Mouse (Mus musculus) small intestine, adult 10 weeks (tissue): Measurements from ENCODE around the gene Rundc3a. TPM values are rescaled to one million over a fixed set of nuclear protein-coding genes. Genes with fewer than 3 reads are reported as not detected.

Experiments used
- polyA plus RNA-seq: library from polyadenylated mRNA; stranded (reverse); fragments of 350-450 nt; fragmentation: Illumina TruSeq; extraction: RNeasy Lipid Tissue Mini Kit (QIAGEN cat#74804); gene quantifications from one replicate; pipeline ENCODE4 v1.2.3, GENCODE M21; 2014; ENCODE audit warnings: low replicate concordance

The Rundc3a gene
- not detected for polyA plus RNA-seq

DNA sequence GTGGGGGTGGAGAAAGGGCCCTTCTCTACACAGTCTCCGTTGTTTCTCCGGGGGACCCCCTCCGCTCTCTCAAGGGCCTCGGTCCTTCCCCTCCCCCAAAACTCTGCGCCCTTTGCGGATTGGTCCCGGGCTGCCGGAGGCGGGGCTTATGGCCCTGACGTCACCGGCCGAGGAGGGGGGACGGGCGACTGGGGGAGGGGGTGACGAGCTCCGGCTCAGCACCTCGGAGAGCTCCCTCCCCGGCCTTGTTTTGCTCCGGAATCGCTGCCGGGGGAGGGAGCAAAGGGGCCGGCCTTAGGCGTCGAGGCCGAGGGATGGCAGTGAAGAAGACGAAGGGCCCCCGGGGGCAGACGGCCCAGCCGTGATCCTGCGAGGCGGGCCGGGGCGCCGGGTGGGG, at the start of gene Rundc3a:
Gene Rundc3a, plus strand, starts transcription at position 166 of the 397 bp plus-strand sequence.

DNA sequence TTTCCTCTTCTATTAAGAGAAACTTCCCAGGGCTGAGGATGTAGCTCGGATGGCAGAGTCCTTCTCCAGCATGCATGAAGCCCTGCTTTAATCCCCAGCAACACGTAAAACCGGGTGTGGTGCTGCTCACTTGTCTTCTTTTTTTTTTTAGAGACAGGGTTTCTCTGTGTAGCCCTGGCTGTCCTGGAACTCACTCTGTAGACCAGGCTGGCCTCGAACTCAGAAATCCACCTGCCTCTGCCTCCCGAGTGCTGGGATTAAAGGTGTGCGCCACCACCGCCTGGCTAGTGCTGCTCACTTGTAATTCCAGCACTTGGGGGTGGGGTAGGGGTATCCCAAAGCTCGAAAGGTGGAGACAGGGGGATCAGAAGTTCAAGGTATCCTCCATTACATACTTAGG, 27.1 kb upstream of the Rundc3a start, which contains the start of gene Slc4a1:
Gene Slc4a1, minus strand, starts transcription at position 101 of the 400 bp plus-strand sequence.

DNA sequence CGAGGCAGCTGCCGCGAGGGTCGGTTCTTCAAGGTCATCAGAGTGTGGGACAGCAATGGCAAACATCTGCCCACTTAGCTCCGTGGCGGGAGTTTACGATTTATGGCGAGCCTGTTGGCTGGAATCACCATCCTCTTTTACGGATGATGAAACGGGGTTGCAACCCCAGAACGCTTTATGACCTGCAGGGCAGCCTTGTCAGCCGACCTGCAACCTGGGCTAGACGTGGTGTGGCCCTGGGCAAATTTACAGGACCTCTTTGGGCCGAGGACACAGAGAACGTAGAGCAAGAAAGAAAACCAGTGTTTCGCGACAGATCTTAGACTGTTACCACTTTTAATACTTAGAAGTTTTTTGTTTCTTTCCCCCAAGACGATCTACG, 14.6 kb downstream of the Rundc3a start, which contains the start of gene Slc25a39:
Gene Slc25a39, minus strand, starts transcription at position 113 of the 382 bp plus-strand sequence.

DNA sequence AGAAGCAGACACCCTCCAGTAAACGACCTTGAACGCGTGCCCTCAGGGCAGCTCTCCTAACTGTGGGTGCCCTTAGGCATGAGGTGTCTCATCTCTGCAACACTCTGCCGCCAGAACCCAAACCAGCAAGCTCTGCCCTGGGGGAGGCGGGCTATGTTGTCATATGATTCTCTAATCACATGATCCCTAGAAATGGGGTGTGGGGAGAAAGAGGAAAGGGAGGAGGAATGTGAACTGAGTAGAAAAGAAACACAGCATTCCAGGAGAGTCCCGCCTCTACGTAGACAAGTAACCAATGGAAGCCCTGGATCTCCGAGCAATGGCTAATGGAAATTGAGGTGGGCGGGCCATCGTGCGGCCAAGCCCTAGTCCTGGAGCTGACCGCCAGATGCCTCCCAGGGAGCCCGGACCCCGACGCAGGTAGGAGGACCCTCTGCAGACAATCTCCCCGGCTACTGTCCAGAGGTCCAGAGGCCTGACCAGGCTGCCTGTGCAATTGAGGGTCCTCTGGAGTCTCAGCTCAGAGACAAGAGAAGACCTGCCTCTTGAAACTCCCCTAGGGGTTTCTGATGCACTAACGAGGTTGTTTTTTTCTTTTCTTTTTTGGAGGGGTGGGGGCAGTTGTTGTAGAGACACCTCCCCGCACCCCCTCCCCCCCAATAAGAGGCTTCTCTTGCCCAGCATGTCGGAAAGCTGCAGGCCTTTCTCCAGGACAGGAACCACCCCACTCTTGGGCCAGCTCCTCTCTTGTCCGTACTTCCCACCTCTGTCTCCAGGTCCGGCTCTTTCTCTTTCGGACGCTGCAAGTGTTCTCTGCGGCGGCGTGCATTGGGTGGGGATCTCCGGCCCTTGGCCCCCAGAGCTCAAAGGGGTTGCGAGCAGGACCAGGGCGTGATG, 37.2 kb downstream of the Rundc3a start, which contains the start of gene Grn:
Gene Grn, plus strand, starts transcription at position 195 of the 897 bp plus-strand sequence.

DNA sequence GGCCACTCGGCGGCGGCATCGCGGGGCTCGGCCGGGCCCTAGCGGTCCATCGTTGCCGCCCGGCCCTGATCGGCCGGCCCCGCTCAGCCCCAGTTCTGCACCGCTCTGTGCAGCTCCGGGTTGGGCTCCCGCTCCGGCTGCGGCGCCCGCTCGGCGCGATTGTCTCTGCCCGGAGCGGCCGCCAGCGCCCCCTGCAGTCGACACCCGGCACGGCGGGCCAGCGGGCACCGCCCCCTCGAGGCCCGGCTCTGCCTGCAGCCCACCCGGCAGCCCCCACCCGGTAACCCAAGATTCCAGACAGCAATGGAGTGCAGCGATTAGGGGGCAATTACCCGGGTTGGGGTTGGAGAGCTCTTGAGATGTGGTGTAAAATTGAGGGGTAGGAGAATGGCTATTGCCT, 54.3 kb downstream of the Rundc3a start, which contains the start of gene Fam171a2:
Gene Fam171a2, minus strand, starts transcription at position 186 of the 400 bp plus-strand sequence.

Other genes with a start within 250 kb of the Rundc3a start
- gene Nags, start 247.9 kb upstream of the Rundc3a start, polyA plus RNA-seq: 0.26 TPM
- 2.4 TPM for gene Tmem101, start 237.0 kb upstream of the Rundc3a start, polyA plus RNA-seq
- 50.0 TPM for gene Lsm12, start 208.1 kb upstream of the Rundc3a start, polyA plus RNA-seq
- 1.1 TPM for gene G6pc3, start 203.8 kb upstream of the Rundc3a start, polyA plus RNA-seq
- 1.2 TPM for gene Hdac5, start 163.2 kb upstream of the Rundc3a start, polyA plus RNA-seq
- not detected for gene BC030867, start 144.5 kb upstream of the Rundc3a start, polyA plus RNA-seq
- gene Asb16, start 124.7 kb upstream of the Rundc3a start, polyA plus RNA-seq: not detected
- 6.1 TPM for gene Tmub2, start 108.5 kb upstream of the Rundc3a start, polyA plus RNA-seq
- 5.4 TPM for gene Atxn7l3, start 96.8 kb upstream of the Rundc3a start, polyA plus RNA-seq
- 22.9 TPM for gene Ubtf, start 73.7 kb upstream of the Rundc3a start, polyA plus RNA-seq
- gene Slc4a1, start 27.2 kb upstream of the Rundc3a start, polyA plus RNA-seq: not detected
- 4.1 TPM for gene Slc25a39, start 14.5 kb downstream of the Rundc3a start, polyA plus RNA-seq
- gene Grn, start 36.9 kb downstream of the Rundc3a start, polyA plus RNA-seq: 2.2 TPM
- not detected for gene Fam171a2, start 54.3 kb downstream of the Rundc3a start, polyA plus RNA-seq
- not detected for gene Itga2b, start 76.7 kb downstream of the Rundc3a start, polyA plus RNA-seq
- 26.5 TPM for gene Gpatch8, start 163.0 kb downstream of the Rundc3a start, polyA plus RNA-seq
- 2.2 TPM for gene Gm11627, start 186.1 kb downstream of the Rundc3a start, polyA plus RNA-seq
- gene Fzd2, start 211.0 kb downstream of the Rundc3a start, polyA plus RNA-seq: 0.82 TPM